Mouse (Mus musculus) heart, postnatal 0 days (tissue): ENCODE results near the gene Clybl. TPM values are rescaled to one million over a fixed set of nuclear protein-coding genes. Genes with fewer than 3 reads are reported as not detected.

Experiments
- ATAC-seq: fragments of 200-750 bp; cut with Nextera tagmentation; 2 replicates; pipeline ENCODE4 v1.8.0; 2017; ENCODE audit warnings: low read depth, moderate number of reproducible peaks, moderate library complexity; ENCODE audit not compliant: insufficient read depth
- DNase-seq: peaks from one replicate; pipeline ENCODE4 v3.0.0-alpha.2; 2016; ENCODE audit warnings: low spot score
- H3K27ac ChIP-seq: fragments of 300-500 bp; sonication (generic); 2 replicates; pipeline ENCODE4 v1.5.1; 2014; ENCODE audit warnings: low read depth, mild to moderate bottlenecking
- H3K27me3 ChIP-seq: fragments of 300-500 bp; sonication (generic); 2 replicates; pipeline ENCODE4 v1.6.1; 2014; ENCODE audit warnings: low read length, mixed read lengths; ENCODE audit not compliant: control insufficient read depth, insufficient read depth
- H3K36me3 ChIP-seq: fragments of 300-500 bp; sonication (generic); replicated peaks from 2 replicates; pipeline ENCODE4 v1.6.1; 2014; ENCODE audit warnings: low read length, mixed read lengths; ENCODE audit not compliant: control insufficient read depth, insufficient read depth
- H3K4me1 ChIP-seq: fragments of 300-500 bp; sonication (generic); 2 replicates; pipeline ENCODE4 v1.6.1; 2014; ENCODE audit warnings: antibody characterized with exemption; ENCODE audit not compliant: control insufficient read depth, insufficient read depth
- H3K4me2 ChIP-seq: fragments of 300-500 bp; sonication (generic); 2 replicates; pipeline ENCODE4 v1.6.1; 2014; ENCODE audit warnings: low read depth, mild to moderate bottlenecking, low read length, moderate library complexity
- H3K4me3 ChIP-seq: fragments of 300-500 bp; sonication (generic); 2 replicates; pipeline ENCODE4 v1.5.1; 2014; ENCODE audit warnings: low read depth, low read length
- H3K9ac ChIP-seq: fragments of 300-500 bp; sonication (generic); replicated peaks from 2 replicates; pipeline ENCODE4 v1.6.1; 2014; ENCODE audit warnings: low read depth, low read length, mixed read lengths
- H3K9me3 ChIP-seq: fragments of 300-500 bp; sonication (generic); replicated peaks from 2 replicates; pipeline ENCODE4 v1.6.1; 2016; ENCODE audit warnings: low read length; ENCODE audit not compliant: control insufficient read depth
- CTCF ChIP-seq: IDR thresholded peaks from 2 replicates; pipeline ENCODE4 v1.5.1; 2016; ENCODE audit warnings: antibody characterized with exemption, control low read depth, low read depth
- EP300 ChIP-seq: IDR thresholded peaks from 2 replicates; pipeline ENCODE4 v1.6.1; 2016; ENCODE audit warnings: antibody characterized with exemption, low read depth
- WGBS: fragments of 180-500 bp; shearing (Covaris S2); extraction: QIAGEN DNeasy Blood & Tissue Kit; methylation state at CpG from one replicate; pipeline ENCODE4 v1.1.7; 2014; 5-methylcytosine and 5-hydroxymethylcytosine counted together
- polyA plus RNA-seq: library from polyadenylated mRNA; unstranded; fragments of >200 nt; fragmentation: Nextera tagmentation; extraction: Ambion mirVana; gene quantifications from 2 replicates; pipeline ENCODE4 v1.2.1, GENCODE M21; 2015
- total RNA-seq: library from RNA; depleted of rRNA; stranded (reverse); fragments of >200 nt; gene quantifications from 2 replicates; pipeline ENCODE4 v1.2.3, GENCODE M21; 2014; ENCODE audit warnings: low replicate concordance

Clybl gene
- total and polyA plus RNA-seq, 2 experiments from 2014 or later, result 74.6 to 111 TPM

DNA sequence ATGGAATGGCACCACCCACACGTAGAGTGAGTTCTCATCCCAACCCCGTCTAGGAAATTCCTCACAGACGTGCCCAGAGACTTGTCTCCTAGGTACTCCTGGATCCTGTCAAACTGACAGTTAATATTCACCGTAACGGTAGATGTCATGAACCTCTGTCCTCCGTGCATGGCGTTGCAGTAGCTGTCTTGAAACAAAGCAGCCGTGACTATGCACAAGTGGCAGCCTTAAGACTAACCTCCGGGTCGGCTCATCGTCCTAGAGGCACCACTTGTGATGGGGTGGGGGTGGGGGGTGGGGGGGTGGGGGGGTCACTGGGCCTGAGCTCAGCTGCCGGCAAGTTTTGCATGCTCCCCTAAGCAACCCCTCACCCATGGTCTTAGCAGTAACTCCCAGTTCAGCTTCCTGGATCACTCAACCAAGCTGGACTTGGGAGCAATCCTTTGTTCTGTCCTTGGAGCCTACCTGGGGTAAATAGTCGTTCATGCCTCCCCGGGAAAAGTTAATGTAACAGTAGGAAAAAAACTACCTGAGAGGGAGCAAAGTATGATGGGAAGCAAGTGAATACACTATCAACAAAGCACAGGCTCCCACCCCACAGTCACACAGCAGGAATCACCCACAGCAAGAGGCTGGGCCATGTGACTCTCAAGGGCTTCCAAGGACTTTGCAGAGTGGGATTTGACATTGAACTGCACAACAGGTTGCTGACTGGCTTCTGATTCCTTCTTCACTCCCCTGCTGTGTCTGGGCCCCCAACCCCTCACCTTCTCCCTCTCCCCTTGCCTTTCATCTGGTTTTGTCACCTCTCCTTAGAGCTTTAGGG lies 150.3 kb downstream of the Clybl start:
- H3K36me3 ChIP-seq, result no peaks in the 10 kb centered on the region
- WGBS, result 32% methylated on average over 14 of the region's 14 CpGs
- no peak overlapping the region for H3K4me2 ChIP-seq
- ATAC-seq, result no peak
- H3K27me3 ChIP-seq, result no peaks in the 10 kb centered on the region
- H3K4me1 ChIP-seq, result 0 out of 2 replicates have a peak, but pooled peaks cover 6% of the 10 kb centered on the region
- H3K9me3 ChIP-seq, result no peaks in the 10 kb centered on the region
- no peak overlapping the region for H3K9ac ChIP-seq
- no peak overlapping the region for H3K27ac ChIP-seq
- no peak for TF ChIP-seq CTCF
- no peak overlapping the region for H3K4me3 ChIP-seq
- no peak for DNase-seq

DNA sequence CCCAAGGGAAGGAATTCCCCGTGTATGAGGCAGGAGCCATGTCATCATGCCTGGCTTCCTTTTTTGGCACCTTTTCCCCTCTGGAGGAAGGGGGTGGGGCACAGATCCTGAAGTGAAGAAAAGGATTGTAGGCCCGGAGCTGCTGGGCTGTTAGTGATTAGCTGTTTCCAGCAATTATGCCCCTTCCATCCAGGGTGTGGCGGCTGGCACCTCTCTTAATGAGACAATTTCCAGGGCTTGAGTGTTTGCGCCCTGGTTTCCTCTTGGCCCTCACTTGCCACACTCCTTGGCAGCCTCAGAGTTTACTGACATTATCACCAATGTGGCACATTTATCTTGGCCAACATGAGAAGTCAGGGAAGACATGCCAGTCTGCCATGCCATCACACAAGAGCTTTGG lies 155.5 kb downstream of the Clybl start:
- TF ChIP-seq EP300 (no peak), CTCF (no peak)
- DNase-seq, result no peak
- 0 out of 2 replicates have a peak, but pooled peaks cover 4% of the 10 kb centered on the region for H3K4me1 ChIP-seq
- H3K27ac ChIP-seq, result no peak overlapping the region
- no peak overlapping the region for H3K9ac ChIP-seq
- H3K9me3 ChIP-seq, result no peaks in the 10 kb centered on the region
- no peaks in the 10 kb centered on the region for H3K36me3 ChIP-seq
- no peak overlapping the region for H3K4me3 ChIP-seq
- 32% methylated on average over 4 of the region's 4 CpGs for WGBS
- no peak for ATAC-seq
- no peak overlapping the region for H3K4me2 ChIP-seq
- H3K27me3 ChIP-seq, result no peaks in the 10 kb centered on the region

DNA sequence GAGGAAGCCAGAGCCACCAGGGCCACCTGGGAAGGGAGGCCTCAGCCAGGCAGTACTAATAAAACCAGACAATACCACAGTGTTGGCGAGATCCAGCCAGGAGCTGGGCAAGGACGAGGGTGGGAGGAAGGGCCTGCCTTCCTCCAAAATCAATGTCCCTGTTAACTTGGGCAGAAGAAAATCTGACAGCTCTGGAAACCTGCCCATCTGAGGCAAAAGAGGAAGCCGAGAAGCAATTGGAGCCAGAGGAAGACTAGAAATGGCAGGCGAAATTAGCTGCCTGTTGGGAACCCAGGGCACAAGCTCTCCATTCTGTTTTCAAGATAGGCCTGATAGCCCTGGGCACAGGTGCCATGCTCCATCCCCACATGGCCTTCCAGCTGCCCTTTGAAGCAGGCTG lies 157.3 kb downstream of the Clybl start:
- Histone ChIP-seq H3K36me3 (no peaks in the 10 kb centered on the region), H3K4me1 (no peaks in the 10 kb centered on the region), H3K4me2 (no peak overlapping the region), H3K9ac (no peak overlapping the region), H3K27ac (no peak overlapping the region), H3K9me3 (no peaks in the 10 kb centered on the region), H3K4me3 (no peak overlapping the region), H3K27me3 (no peaks in the 10 kb centered on the region)
- ATAC-seq, result no peak
- 82% methylated on average over 4 of the region's 4 CpGs for WGBS
- no peak for DNase-seq
- TF ChIP-seq EP300 (no peak), CTCF (no peak)

DNA sequence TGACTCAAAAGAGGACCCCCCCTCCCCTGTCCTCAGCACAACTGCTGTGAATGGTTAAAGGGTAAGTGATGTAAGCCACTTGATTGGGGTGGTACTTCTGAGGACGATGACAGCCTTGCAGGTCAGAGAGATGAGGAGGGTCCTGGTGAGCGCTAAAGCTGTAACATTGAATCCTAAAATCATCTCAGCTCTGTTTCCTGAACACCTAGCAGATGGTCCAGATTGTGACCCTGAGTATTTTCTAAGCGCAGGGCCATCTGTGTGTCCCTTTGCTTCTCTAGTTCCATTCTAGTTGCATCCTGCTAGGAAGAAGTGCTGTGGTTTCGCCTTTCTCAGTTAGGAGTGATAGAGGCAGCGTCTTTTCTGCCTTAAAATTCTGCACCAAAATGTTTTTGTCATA lies 158.6 kb downstream of the Clybl start:
- Histone ChIP-seq H3K4me1 (no peaks in the 10 kb centered on the region), H3K27ac (no peak overlapping the region), H3K36me3 (no peaks in the 10 kb centered on the region), H3K9me3 (no peaks in the 10 kb centered on the region), H3K9ac (no peak overlapping the region), H3K27me3 (no peaks in the 10 kb centered on the region), H3K4me3 (no peak overlapping the region), H3K4me2 (no peak overlapping the region)
- DNase-seq, result no peak
- ATAC-seq, result no peak
- TF ChIP-seq CTCF (no peak), EP300 (no peak)
- WGBS, result 90% methylated on average over 5 of the region's 5 CpGs

DNA sequence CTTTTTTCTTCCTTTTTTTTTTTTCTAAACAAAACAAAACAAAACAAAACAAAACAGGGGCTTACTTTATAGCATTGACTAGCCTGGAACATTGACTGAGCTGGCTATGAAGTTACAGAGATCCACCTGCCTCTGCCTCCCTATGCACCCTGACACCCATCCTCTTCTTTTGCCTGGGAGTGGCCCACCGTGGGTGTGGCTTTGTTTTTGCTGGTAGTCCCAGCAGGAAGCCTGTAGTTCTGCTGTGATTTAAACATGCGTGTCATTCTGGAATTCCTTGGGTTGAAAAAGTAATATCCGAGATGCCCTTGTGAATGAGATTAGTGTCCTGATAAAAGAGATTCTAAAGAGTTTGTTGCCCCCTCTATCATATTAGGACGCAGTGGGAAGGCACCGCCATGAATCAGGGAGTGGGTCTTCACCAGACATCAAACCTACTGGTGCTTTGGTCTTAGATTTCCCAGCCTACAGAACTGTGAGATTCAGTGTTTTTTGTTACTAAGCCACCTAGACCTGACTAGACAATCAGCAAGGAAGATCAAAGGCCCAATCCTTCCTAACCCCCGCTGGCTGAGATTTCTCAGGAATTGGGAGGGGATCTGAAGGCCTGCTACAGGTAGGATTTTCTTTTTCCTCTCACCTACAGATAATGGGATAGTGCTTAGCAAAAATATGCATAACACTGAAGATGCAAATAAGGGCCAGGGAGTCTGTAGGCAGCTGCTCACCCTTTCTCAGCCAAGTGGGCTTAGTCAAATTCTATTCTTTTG lies 160.3 kb downstream of the Clybl start:
- H3K27ac ChIP-seq, result no peak overlapping the region
- H3K9ac ChIP-seq, result no peak overlapping the region
- H3K27me3 ChIP-seq, result no peaks in the 10 kb centered on the region
- no peak overlapping the region for H3K4me3 ChIP-seq
- TF ChIP-seq EP300 (no peak), CTCF (no peak)
- no peak for ATAC-seq
- no peak for DNase-seq
- no peaks in the 10 kb centered on the region for H3K9me3 ChIP-seq
- 56% methylated on average over 6 of the region's 6 CpGs for WGBS
- no peaks in the 10 kb centered on the region for H3K36me3 ChIP-seq
- no peaks in the 10 kb centered on the region for H3K4me1 ChIP-seq
- H3K4me2 ChIP-seq, result no peak overlapping the region
